Mouse (Mus musculus) left cerebral cortex, postnatal 36 days (tissue): ENCODE results near the gene Prkag2. TPM values are rescaled to one million over a fixed set of nuclear protein-coding genes. Genes with fewer than 3 reads are reported as not detected.
A peak's percentile ranks its signal among the peaks of the same experiment; 100 is the strongest.
"Not testable (repeated sequence)": the region's sequence is repeated elsewhere in the genome, so short reads cannot be mapped to it uniquely, and the experiment has no call there.

ENCODE experiments used
- DNase-seq, 2 experiments: peaks; one replicate each; pipeline ENCODE4 v3.0.0; 2021 to 2022; ENCODE audit warnings: low spot score in 2 of 2, mixed read lengths in 1 of 2
- intact Hi-C: fragments of 180-260 bp; cut with DNase I; formaldehyde crosslinking; loops from one replicate; pipeline ENCODE4 v1.15.1; 2025
- total RNA-seq, 2 experiments: library from RNA; stranded (reverse); gene quantifications; 2 replicates each; pipeline ENCODE4 v1.2.3; 2021

Gene Prkag2
- total RNA-seq, 2 experiments from 2014 or later, result 90.6 to 123 TPM

DNA sequence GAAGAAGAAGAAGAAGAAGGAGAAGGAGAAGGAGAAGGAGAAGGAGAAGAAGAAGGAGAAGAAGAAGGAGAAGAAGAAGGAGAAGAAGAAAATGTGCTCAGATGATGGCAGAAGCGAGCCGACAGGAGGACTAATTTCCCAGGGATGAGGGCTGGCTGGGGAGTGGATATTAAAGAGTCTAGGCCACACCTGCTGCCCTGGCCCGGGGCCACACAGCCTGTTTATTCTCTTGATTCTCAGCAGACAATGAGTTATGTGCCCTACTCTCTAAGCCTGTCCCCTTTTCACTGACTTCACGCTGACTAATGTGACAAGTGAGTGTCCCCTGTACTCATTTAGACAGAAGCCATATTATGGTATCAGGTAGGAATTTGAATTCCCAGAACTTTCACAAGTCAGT lies 11.8 kb downstream of the Prkag2 start:
- intact Hi-C loops, result no loop called here

DNA sequence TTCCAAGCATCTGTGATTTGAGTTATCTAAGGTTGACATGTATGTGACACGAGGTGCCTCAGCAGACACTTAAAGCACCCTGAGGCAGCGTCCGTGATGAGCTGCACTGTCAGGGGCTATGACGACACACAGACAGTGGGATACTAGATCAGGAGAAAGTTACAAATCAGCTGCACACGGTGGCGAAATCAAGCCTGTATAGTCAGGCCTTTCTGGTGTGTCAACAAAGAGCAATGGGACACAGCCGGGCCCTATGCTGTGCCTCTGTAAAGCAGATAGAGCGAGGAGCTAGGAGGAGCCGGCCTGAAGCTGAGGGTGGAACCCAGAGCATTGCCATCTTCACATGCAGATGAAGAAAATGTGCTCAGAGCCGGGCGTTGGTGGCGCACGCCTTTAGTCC lies 12.3 kb downstream of the Prkag2 start:
- intact Hi-C loops, result no loop called here
- DNase-seq, result no peak

More for the DNA sequence above, 11.8 kb downstream of the Prkag2 start:
- DNase-seq, result no peak

- peak; percentile 53 to 68 for DNase-seq
- intact Hi-C loops, result no loop called here
Observed at GRCm38 (mm10) chr5:25087064-25087463, 13.4 kb downstream of the Prkag2 start.

- peak; percentile 56 to 67 for DNase-seq
- intact Hi-C loops, result no loop called here
Observed at GRCm38 (mm10) chr5:25086234-25086633, 14.2 kb downstream of the Prkag2 start.

DNA sequence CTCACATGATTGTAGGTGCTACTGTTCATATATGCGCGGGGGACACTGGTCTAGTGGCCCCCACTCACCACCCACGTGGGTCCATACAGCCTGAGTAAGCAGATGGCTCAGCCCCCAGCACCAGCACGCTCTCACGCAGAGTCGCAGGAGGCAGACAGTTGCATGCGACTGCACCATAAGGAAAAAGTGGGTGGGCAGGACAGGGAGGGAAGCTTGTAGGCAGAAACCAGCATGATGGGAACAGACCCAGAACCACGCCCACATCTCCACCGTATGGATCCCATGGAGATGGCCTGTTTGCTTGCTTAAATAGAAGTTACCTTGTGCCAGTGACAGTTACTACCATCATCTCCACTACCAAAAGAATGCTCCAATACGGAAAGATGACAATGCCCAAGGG lies 15.3 kb downstream of the Prkag2 start:
- DNase-seq, result peak; percentile 87 to 89
- intact Hi-C loops, result loop anchor here (1.0 kb wide), 1 partner anchor 31 kb away; no protein-coding TSS in a partner anchor

GRCm38 (mm10) chr5:25083816-25084215 lies 16.6 kb downstream of the Prkag2 start:
- intact Hi-C loops, result loop anchor here (5.0 kb wide), 1 partner anchor 57 kb away; no protein-coding TSS in a partner anchor
- no peak for DNase-seq

GRCm38 (mm10) chr5:25082542-25082941 lies 17.9 kb downstream of the Prkag2 start:
- DNase-seq, result peak in 1 of 2 experiments; percentile 17
- intact Hi-C loops, result loop anchor here (5.0 kb wide), 1 partner anchor 55 kb away; no protein-coding TSS in a partner anchor

- DNase-seq, result peak; percentile 79 to 86
- intact Hi-C loops, result loop anchor here (2.0 to 5.0 kb wide), 2 partner anchors 23 to 54 kb away; no protein-coding TSS in a partner anchor
Observed at GRCm38 (mm10) chr5:25081545-25081944, 18.9 kb downstream of the Prkag2 start.

DNA sequence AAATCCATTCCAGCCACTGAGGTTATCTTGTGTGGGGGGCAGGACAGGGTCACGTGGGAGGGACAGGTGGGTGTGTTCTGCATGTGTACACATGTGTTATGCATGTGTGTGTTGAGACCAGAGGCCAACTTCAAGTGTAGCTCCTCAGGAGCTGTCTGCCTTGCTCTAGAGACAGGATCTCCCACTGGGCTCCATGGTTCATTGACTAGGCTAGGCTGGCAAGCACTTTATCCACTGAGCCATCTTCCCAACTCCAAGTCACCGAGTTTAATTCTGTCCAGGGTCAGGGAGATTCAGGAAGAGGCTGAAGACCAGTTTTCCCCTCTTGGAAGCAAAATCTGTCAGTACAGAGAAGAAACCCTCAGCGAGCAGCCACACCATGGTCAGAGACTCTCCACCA lies 19.4 kb downstream of the Prkag2 start:
- intact Hi-C loops, result loop anchor here (2.0 to 5.0 kb wide), 2 partner anchors 22 to 54 kb away; no protein-coding TSS in a partner anchor
- peak in 1 of 2 experiments; percentile 5 for DNase-seq

DNA sequence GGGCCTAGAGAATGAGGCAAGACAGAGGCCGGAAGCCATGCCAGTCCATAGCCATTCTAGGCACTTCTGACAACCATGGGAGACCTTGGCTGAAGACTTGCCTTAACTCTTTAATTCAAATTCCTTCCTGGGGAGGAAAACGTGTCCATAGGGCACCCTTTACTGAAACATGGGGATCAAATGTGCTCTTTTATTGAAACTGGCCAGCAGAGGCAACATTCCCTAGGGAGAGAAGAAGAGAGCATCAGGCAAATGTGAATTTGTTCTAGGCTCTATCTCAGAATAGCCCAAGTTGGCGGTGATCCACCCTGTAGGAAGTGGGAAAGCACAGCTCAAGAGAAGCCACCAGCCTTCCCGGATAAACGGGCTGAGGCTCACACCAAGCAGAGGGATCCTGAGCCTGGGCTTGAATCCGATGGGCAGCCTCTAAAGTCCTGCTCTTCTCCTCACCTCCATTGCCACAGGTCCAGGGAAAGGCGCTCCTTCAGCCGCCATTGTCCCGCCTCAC lies 19.9 kb downstream of the Prkag2 start:
- peak; percentile 73 to 74 for DNase-seq
- intact Hi-C loops, result loop anchor here (2.0 to 5.0 kb wide), 2 partner anchors 22 to 53 kb away; no protein-coding TSS in a partner anchor

- peak in 1 of 2 experiments; percentile 4 for DNase-seq
- intact Hi-C loops, result loop anchor here (2.0 to 5.0 kb wide), 2 partner anchors 21 to 53 kb away; no protein-coding TSS in a partner anchor
Observed at GRCm38 (mm10) chr5:25079766-25080265, 20.6 kb downstream of the Prkag2 start.

DNA sequence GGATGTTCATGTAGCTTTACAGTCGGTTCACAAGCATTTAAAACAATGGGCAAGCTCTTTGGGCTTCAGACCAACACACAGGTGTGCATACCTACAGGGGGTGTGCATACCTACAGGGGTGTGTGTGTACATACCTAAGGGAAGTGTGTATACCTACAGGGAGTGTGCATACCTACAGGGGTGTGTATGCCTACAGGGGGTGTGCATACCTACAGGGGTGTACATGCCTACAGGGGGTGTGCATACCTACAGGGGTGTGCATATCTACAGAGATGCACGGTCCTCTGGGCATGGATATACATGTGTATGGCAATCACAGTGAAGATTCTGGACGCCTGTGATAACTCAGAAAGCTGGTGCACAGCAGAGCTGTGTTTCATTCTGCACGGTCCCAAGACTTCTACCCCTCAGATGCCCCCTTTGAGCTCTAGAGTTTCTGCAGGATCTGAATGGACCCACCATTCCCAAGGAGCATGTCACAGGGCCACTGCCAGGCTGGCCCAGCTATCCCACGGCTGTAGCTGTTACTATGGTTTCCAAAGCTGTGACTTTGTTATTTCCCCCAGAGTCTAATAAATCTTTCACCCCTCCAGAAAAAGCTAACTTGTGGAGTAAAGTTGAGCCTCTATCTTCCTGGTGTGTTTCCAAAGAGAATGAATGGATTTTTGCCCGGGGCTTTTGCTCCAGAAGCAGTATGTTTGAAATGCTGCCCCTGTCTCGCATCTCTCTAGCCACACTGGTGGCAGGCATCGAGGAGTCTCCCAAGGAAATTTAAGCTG lies 22.4 kb downstream of the Prkag2 start:
- no peak for DNase-seq

DNA sequence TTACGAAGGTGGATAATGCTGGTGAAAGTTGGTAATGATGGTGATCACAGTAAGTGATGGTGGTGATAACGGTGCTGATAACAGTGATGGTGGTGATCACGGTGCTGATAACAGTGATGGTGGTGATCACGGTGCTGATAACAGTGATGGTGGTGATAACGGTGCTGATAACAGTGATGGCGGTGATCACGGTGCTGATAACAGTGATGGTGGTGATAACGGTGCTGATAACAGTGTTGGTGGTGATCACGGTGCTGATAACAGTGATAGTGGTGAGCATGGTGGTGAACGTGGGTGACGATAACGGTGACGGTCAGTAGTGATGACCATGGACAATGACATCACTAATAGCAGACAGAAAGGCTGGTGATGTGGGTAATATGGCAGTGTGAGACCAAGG lies 23.2 kb downstream of the Prkag2 start:
- DNase-seq, intact Hi-C loops: not testable (repeated sequence)

More for the DNA sequence above, 22.4 kb downstream of the Prkag2 start:
- intact Hi-C loops, result no loop called here

DNA sequence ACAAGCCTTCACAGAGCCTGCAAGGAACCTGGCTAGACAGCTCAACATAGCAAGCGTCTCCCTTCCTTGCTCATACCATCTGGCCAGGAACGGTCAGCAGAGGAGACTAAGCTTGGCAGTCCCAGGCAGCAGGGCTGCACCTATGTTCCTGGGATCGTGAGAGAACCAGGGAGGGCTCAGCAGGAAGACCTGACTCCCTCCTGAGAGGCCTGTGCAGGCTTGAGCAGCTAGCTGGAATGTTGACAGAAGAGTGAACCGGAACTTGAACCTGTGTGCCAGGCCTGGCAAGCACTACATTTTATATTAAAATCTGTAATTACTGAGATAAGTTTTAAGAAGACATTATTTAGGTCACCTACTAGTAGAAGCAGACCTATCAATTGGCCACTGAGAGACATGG lies 24.8 kb downstream of the Prkag2 start:
- no peak for DNase-seq
- intact Hi-C loops, result no loop called here

GRCm38 (mm10) chr5:25069815-25070214 lies 30.6 kb downstream of the Prkag2 start:
- intact Hi-C loops, result no loop called here
- DNase-seq, result no peak

DNA sequence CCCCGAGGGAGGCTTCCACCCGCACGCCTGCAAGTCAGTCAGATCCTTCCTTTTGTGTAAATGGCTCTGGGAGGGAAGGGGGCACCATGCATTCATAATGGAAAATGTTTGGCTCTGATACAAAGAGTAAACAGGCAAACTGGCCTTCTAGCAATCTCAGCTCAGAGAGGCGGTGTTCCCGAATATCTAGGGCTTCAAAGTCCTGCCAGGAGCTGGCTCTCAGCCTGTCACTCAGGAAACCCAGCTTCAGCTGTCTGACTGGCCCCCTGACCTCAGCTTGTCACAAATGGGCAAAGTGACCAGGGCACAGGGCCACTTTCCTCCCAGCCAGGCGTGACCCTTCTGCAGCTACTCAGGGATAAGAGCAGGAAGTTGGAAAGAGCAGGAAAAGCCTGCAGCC lies 33.3 kb downstream of the Prkag2 start:
- DNase-seq, result peak in 1 of 2 experiments; percentile 15
- intact Hi-C loops, result no loop called here

- intact Hi-C loops, result no loop called here
- no peak for DNase-seq
Observed at GRCm38 (mm10) chr5:25064270-25065232, 35.9 kb downstream of the Prkag2 start.

- intact Hi-C loops, result no loop called here
- no peak for DNase-seq
Observed at GRCm38 (mm10) chr5:25062506-25063132, 37.8 kb downstream of the Prkag2 start.
